Mouse (Mus musculus) CH12.LX (cell line): Measurements from ENCODE around the gene Gm14226. TPM values are rescaled to one million over a fixed set of nuclear protein-coding genes. Genes with fewer than 3 reads are reported as not detected.

ENCODE experiments used
- DNase-seq: peaks from one replicate; pipeline ENCODE4 v3.0.0-alpha.2; 2013; ENCODE audit errors: extremely low read depth
- H3K27ac ChIP-seq: 2 replicates; pipeline ENCODE4 v1.5.1; 2012; ENCODE audit warnings: low read depth, mild to moderate bottlenecking, control low read depth, moderate library complexity; ENCODE audit not compliant: insufficient read depth
- H3K27me3 ChIP-seq: replicated peaks from 2 replicates; pipeline ENCODE3; 2012; ENCODE audit warnings: inconsistent platforms
- H3K36me3 ChIP-seq, 2 experiments: replicated peaks in 1 of 2; 2 replicates each; pipeline versions ENCODE3 to v1.6.1; 2012; ENCODE audit warnings: inconsistent platforms in 1 of 2, low read length in 1 of 2, mild to moderate bottlenecking in 1 of 2, mixed read lengths in 1 of 2, moderate library complexity in 1 of 2; ENCODE audit not compliant: control insufficient read depth in 1 of 2, insufficient read depth in 1 of 2
- H3K4me1 ChIP-seq, 2 experiments: 2 replicates each; pipeline ENCODE4 v1.6.1; 2012; ENCODE audit warnings: inconsistent platforms in 1 of 2, moderate library complexity in 1 of 2; ENCODE audit not compliant: insufficient read depth in 2 of 2, control insufficient read depth in 1 of 2
- H3K4me2 ChIP-seq: 2 replicates; pipeline ENCODE4 v1.6.1; 2012; ENCODE audit warnings: low read depth, mild to moderate bottlenecking, control low read depth; ENCODE audit not compliant: poor library complexity, insufficient read depth, severe bottlenecking
- H3K4me3 ChIP-seq, 3 experiments: fragments of 150-350 bp in 1 of 3; sonication (generic) in 1 of 3; replicated peaks in 1 of 3; 2 replicates each; pipeline versions ENCODE3 to v1.5.1; 2011 to 2012; ENCODE audit warnings: low read depth in 2 of 3, low read length in 2 of 3, mild to moderate bottlenecking in 2 of 3, moderate library complexity in 2 of 3, control low read depth in 1 of 3, improper control_type of control experiment in 1 of 3, inconsistent platforms in 1 of 3, mixed read lengths in 1 of 3; ENCODE audit not compliant: poor library complexity in 1 of 3
- H3K79me2 ChIP-seq: replicated peaks from 2 replicates; pipeline ENCODE4 v1.6.1; 2012; ENCODE audit warnings: mild to moderate bottlenecking, moderate library complexity; ENCODE audit not compliant: control insufficient read depth, poor library complexity, insufficient read depth, severe bottlenecking; ENCODE audit errors: extremely low read depth
- H3K9ac ChIP-seq: 2 replicates; pipeline ENCODE4 v1.6.1; 2012; ENCODE audit warnings: low read depth, mild to moderate bottlenecking, control low read depth, moderate library complexity; ENCODE audit not compliant: insufficient read depth
- H3K9me3 ChIP-seq: replicated peaks from 2 replicates; pipeline ENCODE3; 2012; ENCODE audit warnings: low read length, inconsistent platforms, mixed read lengths
- ELF1 ChIP-seq: IDR thresholded peaks from 2 replicates; pipeline ENCODE4 v1.6.1; 2014; ENCODE audit warnings: low read depth, mild to moderate bottlenecking, inconsistent platforms, low read length, improper control_type of control experiment
- EP300 ChIP-seq: IDR thresholded peaks from 2 replicates; pipeline ENCODE4 v1.6.1; 2011; ENCODE audit warnings: low read length, improper control_type of control experiment
- JUND ChIP-seq: conservative IDR thresholded peaks from 2 replicates; pipeline ENCODE4 v1.6.1; 2011; ENCODE audit warnings: low read depth, low read length, improper control_type of control experiment
- MAX ChIP-seq: IDR thresholded peaks from 2 replicates; pipeline ENCODE4 v1.6.1; 2011; ENCODE audit warnings: low read length, improper control_type of control experiment
- MAZ ChIP-seq: IDR thresholded peaks from 2 replicates; pipeline ENCODE4 v1.6.1; 2012; ENCODE audit warnings: low read depth, mild to moderate bottlenecking, inconsistent platforms, low read length, improper control_type of control experiment, moderate library complexity
- MEF2A ChIP-seq: IDR thresholded peaks from 2 replicates; pipeline ENCODE4 v1.6.1; 2014; ENCODE audit warnings: low read depth, mild to moderate bottlenecking, inconsistent platforms, low read length, improper control_type of control experiment, borderline replicate concordance
- MXI1 ChIP-seq: IDR thresholded peaks from 2 replicates; pipeline ENCODE4 v1.6.1; 2011; ENCODE audit warnings: mild to moderate bottlenecking, low read depth, low read length, improper control_type of control experiment
- NELFE ChIP-seq: IDR thresholded peaks from 2 replicates; pipeline ENCODE4 v1.6.1; 2011; ENCODE audit warnings: low read depth, low read length, improper control_type of control experiment
- NRF1 ChIP-seq: IDR thresholded peaks from 2 replicates; pipeline ENCODE4 v1.6.1; 2014; ENCODE audit warnings: low read depth, mild to moderate bottlenecking, inconsistent platforms, low read length, improper control_type of control experiment, moderate library complexity
- POLR2A ChIP-seq: IDR thresholded peaks from 2 replicates; pipeline ENCODE4 v1.6.1; 2011; ENCODE audit warnings: low read depth, mild to moderate bottlenecking, improper control_type of control experiment, low read length
- RAD21 ChIP-seq: IDR thresholded peaks from 2 replicates; pipeline ENCODE4 v1.6.1; 2011; ENCODE audit warnings: low read depth, mild to moderate bottlenecking, low read length, improper control_type of control experiment, moderate library complexity
- SIN3A ChIP-seq: IDR thresholded peaks from 2 replicates; pipeline ENCODE4 v1.6.1; 2012; ENCODE audit warnings: low read length, improper control_type of control experiment, inconsistent platforms
- TBP ChIP-seq: conservative IDR thresholded peaks from 2 replicates; pipeline ENCODE4 v1.6.1; 2011; ENCODE audit warnings: low read depth, low read length, improper control_type of control experiment
- TCF12 ChIP-seq: IDR thresholded peaks from 2 replicates; pipeline ENCODE4 v1.6.1; 2014; ENCODE audit warnings: low read depth, mild to moderate bottlenecking, inconsistent platforms, low read length, improper control_type of control experiment
- UBTF ChIP-seq: IDR thresholded peaks from 2 replicates; pipeline ENCODE4 v1.6.1; 2012; ENCODE audit warnings: low read depth, mild to moderate bottlenecking, inconsistent platforms, low read length, improper control_type of control experiment, moderate library complexity
- USF1 ChIP-seq: IDR thresholded peaks from 2 replicates; pipeline ENCODE4 v1.6.1; 2014; ENCODE audit warnings: low read depth, mild to moderate bottlenecking, inconsistent platforms, low read length, improper control_type of control experiment
- USF2 ChIP-seq: conservative IDR thresholded peaks from 2 replicates; pipeline ENCODE4 v1.6.1; 2011; ENCODE audit warnings: low read depth, low read length, improper control_type of control experiment
- ZC3H11A ChIP-seq: IDR thresholded peaks from 2 replicates; pipeline ENCODE4 v1.6.1; 2012; ENCODE audit warnings: low read depth, mild to moderate bottlenecking, inconsistent platforms, low read length, improper control_type of control experiment
- ZKSCAN1 ChIP-seq: IDR thresholded peaks from 2 replicates; pipeline ENCODE4 v1.6.1; 2012; ENCODE audit warnings: low read depth, inconsistent platforms, low read length, improper control_type of control experiment, borderline replicate concordance
- ZMIZ1 ChIP-seq: IDR thresholded peaks from 2 replicates; pipeline ENCODE4 v1.6.1; 2012; ENCODE audit warnings: low read depth, mild to moderate bottlenecking, inconsistent platforms, low read length, improper control_type of control experiment
- dilution Hi-C: fragments of 300-500 bp; cut with MboI; formaldehyde crosslinking; loops from 2 replicates; pipeline ENCODE4 v1.14.3; 2020; ENCODE audit warnings: low sequenced_read_pairs; ENCODE audit not compliant: extremely low pct_unique_long_range_greater_than_20kb, extremely low pct_ligation_motif_present
- in situ Hi-C: fragments of 300-500 bp; cut with MboI; formaldehyde crosslinking; loops from 3 replicates; pipeline ENCODE4 v1.14.3; 2019; ENCODE audit warnings: low sequenced_read_pairs, low pct_ligation_motif_present, low pct_unique_long_range_greater_than_20kb, mixed read lengths
- polyA plus RNA-seq: library from polyadenylated mRNA; unstranded; fragments of >175 nt; gene quantifications from 2 replicates; pipeline ENCODE4 v1.2.1, GENCODE M21; 2012; ENCODE audit warnings: low read depth; ENCODE audit not compliant: insufficient read length
- total RNA-seq, 2 experiments: library from RNA; depleted of rRNA; stranded (reverse); fragments of 300-350 nt in 1 of 2; fragments of >200 nt in 1 of 2; gene quantifications; 2 replicates each; pipeline ENCODE4 v1.2.3; 2012 to 2014

Gm14226 gene
- total and polyA plus RNA-seq, 3 experiments = not detected

DNA sequence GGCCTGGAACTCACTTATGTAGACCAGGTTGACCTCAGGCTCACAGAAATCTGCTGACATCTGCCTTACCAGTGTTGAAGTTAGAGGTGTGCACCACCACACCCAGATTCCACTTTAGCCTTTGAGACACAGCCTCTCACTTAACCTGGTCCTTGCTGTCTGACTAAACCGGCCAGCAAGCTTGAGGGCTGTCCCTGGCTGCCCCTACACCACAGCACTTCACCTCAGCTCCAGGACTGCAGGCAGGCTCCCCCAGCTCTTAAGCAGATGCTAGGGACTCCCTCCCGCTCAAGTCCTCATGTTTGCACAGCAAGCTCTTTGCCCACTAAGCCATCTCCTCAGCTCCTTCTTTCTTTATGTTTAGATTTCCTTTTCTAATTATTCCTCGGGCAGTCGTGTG, 21.9 kb downstream of the Gm14226 start:
- no peak for DNase-seq
- Histone ChIP-seq H3K4me1 (peaks cover 4 to 38% of the 10 kb centered on the region in 2 experiments; a peak in 3 of 4 replicates), H3K4me2 (no peak overlapping the region), H3K27ac (no peak overlapping the region), H3K79me2 (no peaks in the 10 kb centered on the region), H3K9me3 (no peaks in the 10 kb centered on the region), H3K27me3 (no peaks in the 10 kb centered on the region), H3K4me3 (no peak overlapping the region), H3K36me3 (peaks cover 0 to 8% of the 10 kb centered on the region in 2 experiments), H3K9ac (no peak overlapping the region)
- dilution Hi-C loops = no loop called here
- TF ChIP-seq ZKSCAN1 = no peak
- TF ChIP-seq ELF1 = no peak
- no peak for TF ChIP-seq RAD21
- TF ChIP-seq UBTF = no peak
- no peak for TF ChIP-seq ZC3H11A
- TF ChIP-seq NRF1 = no peak
- TF ChIP-seq TBP = no peak
- no peak for TF ChIP-seq MEF2A
- TF ChIP-seq SIN3A = no peak
- TF ChIP-seq POLR2A = no peak
- no peak for TF ChIP-seq MXI1
- no peak for TF ChIP-seq NELFE
- no peak for TF ChIP-seq USF2
- TF ChIP-seq EP300 = no peak
- TF ChIP-seq ZMIZ1 = no peak
- no peak for TF ChIP-seq USF1
- in situ Hi-C loops = no loop called here

GRCm38 (mm10) chr2:155044542-155044941, 26.5 kb downstream of the Gm14226 start:
- dilution Hi-C loops = no loop called here
- no peaks in the 10 kb centered on the region for H3K9me3 ChIP-seq
- peaks cover 11 to 40% of the 10 kb centered on the region in 2 experiments for H3K4me1 ChIP-seq
- no peak for DNase-seq
- no peak for TF ChIP-seq TBP
- TF ChIP-seq UBTF = no peak
- no peak for TF ChIP-seq NELFE
- TF ChIP-seq MAX = no peak
- TF ChIP-seq POLR2A = no peak
- no peak for TF ChIP-seq MAZ
- TF ChIP-seq JUND = no peak
- no peak for TF ChIP-seq TCF12
- H3K4me2 ChIP-seq = no peak overlapping the region
- no peaks in the 10 kb centered on the region for H3K27me3 ChIP-seq
- H3K27ac ChIP-seq = no peak overlapping the region
- H3K9ac ChIP-seq = peak overlapping the region; percentile 46; the same call in 1 of the 2 replicates
- in situ Hi-C loops = no loop called here
- no peak overlapping the region for H3K4me3 ChIP-seq
- peaks cover 0 to 8% of the 10 kb centered on the region in 2 experiments for H3K36me3 ChIP-seq
- H3K79me2 ChIP-seq = peaks cover 14% of the 10 kb centered on the region
